In genomic region chr12:29258548-29258874, GRCm38 (mm10) we compare ENCODE assay signal across 10 mouse cellular contexts.
DNase-seq lines count a peak whose midpoint lies in the region; ATAC-seq and TF ChIP-seq lines count a peak whose summit lies in the region.
"Had no signal": no experiment of that assay in that cellular context is flagged by ENCODE, and none has a peak within 500 bp of the region (broad histone marks: within the 10 kb centered on the region; RNA-seq: fewer than 3 reads in every experiment).

No protein-coding gene starts in this region.

- no peak for DNase-seq in heart, adult 8-10 months (ENCODE audit: low spot score)
- no peak for DNase-seq in forebrain, embryonic 10.5 days (ENCODE audit: extremely low spot score, low spot score)
- no peak for DNase-seq in hindbrain, postnatal 0 days (ENCODE audit: low spot score)
- DNase-seq in neural tube, embryonic 10.5 days (ENCODE audit: extremely low spot score, low spot score) = peak; percentile 54
- DNase-seq in gastrocnemius, postnatal 10 days = no peak
- no peak for DNase-seq in cerebellum, adult 11 months
- no peak for DNase-seq in left cerebral cortex, postnatal 10 days (ENCODE audit: extremely low spot score in 1 of 2, low spot score in 2 of 2)
- DNase-seq: thymus, adult 18-20 months had no signal

- H3K9ac ChIP-seq in heart, embryonic 15.5 days = no peak overlapping the region
- 0 out of 2 replicates have a peak overlapping the region, but pooled peaks have one; percentile 30 for H3K9ac ChIP-seq in hindbrain, postnatal 0 days (replicated peaks; ENCODE audit: low read length)

- ATAC-seq in heart, embryonic 15.5 days (replicated peaks; ENCODE audit: insufficient number of reproducible peaks, insufficient read depth, low FRiP score, low read depth) = peak; percentile 43; the same call in 1 of the 2 replicates
- ATAC-seq in hindbrain, postnatal 0 days = no peak

- no peaks in the 10 kb centered on the region for H3K36me3 ChIP-seq in heart, embryonic 15.5 days
- H3K36me3 ChIP-seq in forebrain, embryonic 10.5 days (replicated peaks) = no peaks in the 10 kb centered on the region
- no peaks in the 10 kb centered on the region for H3K36me3 ChIP-seq in hindbrain, postnatal 0 days (ENCODE audit: insufficient read depth, low read length)

- 0 out of 2 replicates have a peak, but pooled peaks have one; percentile 1 for TF ChIP-seq CTCF in hindbrain, postnatal 0 days (IDR thresholded peaks at IDR 0.05; ENCODE audit: low read depth)

- intact Hi-C loops in left cerebral cortex, postnatal 10 days (cut with DNase I) = no loop called here

- H3K27me3 ChIP-seq in heart, embryonic 15.5 days = no peaks in the 10 kb centered on the region
- H3K27me3 ChIP-seq in forebrain, embryonic 10.5 days (ENCODE audit: poor library complexity, severe bottlenecking) = no peaks in the 10 kb centered on the region
- H3K27me3 ChIP-seq in hindbrain, postnatal 0 days (ENCODE audit: insufficient read depth, low read length) = no peaks in the 10 kb centered on the region

- H3K4me1 ChIP-seq in heart, embryonic 15.5 days (replicated peaks) = peaks cover 16% of the 10 kb centered on the region
- H3K4me1 ChIP-seq in forebrain, embryonic 10.5 days = peaks cover 23% of the 10 kb centered on the region
- H3K4me1 ChIP-seq in hindbrain, postnatal 0 days (ENCODE audit: insufficient read depth, low read length) = peaks cover 25% of the 10 kb centered on the region

- H3K4me3 ChIP-seq in heart, embryonic 15.5 days = no peak overlapping the region
- no peak overlapping the region for H3K4me3 ChIP-seq in forebrain, embryonic 10.5 days
- H3K4me3 ChIP-seq in hindbrain, postnatal 0 days (ENCODE audit: low read length) = no peak overlapping the region

- H3K9me3 ChIP-seq in heart, embryonic 15.5 days (replicated peaks) = no peaks in the 10 kb centered on the region
- H3K9me3 ChIP-seq in forebrain, embryonic 10.5 days = no peaks in the 10 kb centered on the region
- H3K9me3 ChIP-seq in hindbrain, postnatal 0 days (ENCODE audit: low read length) = no peaks in the 10 kb centered on the region

- H3K27ac ChIP-seq in heart, embryonic 15.5 days = peak overlapping the region; percentile 65
- peak overlapping the region; percentile 62; the same call in 1 of the 2 replicates for H3K27ac ChIP-seq in forebrain, embryonic 10.5 days
- peak overlapping the region; percentile 73 for H3K27ac ChIP-seq in hindbrain, postnatal 0 days

- H3K4me2 ChIP-seq in heart, embryonic 15.5 days = peak overlapping the region; percentile 38
- peak overlapping the region; percentile 16; the same call in 1 of the 2 replicates for H3K4me2 ChIP-seq in hindbrain, postnatal 0 days (ENCODE audit: low read depth, low read length)
- H3K4me2 ChIP-seq: liver, embryonic 11.5 days had no signal
